Mouse (Mus musculus) neural tube, embryonic 12.5 days (tissue): Measurements from ENCODE around the gene Cenpo. TPM values are rescaled to one million over a fixed set of nuclear protein-coding genes. Genes with fewer than 3 reads are reported as not detected.

ENCODE experiments used
- ATAC-seq: fragments of 200-750 bp; cut with Nextera tagmentation; 2 replicates; pipeline ENCODE4 v1.8.0; 2017; ENCODE audit warnings: low read depth, mild to moderate bottlenecking, moderate TSS enrichment, moderate library complexity; ENCODE audit not compliant: low FRiP score
- H3K27ac ChIP-seq: fragments of 300-500 bp; sonication (generic); 2 replicates; pipeline ENCODE4 v1.5.1; 2016
- H3K27me3 ChIP-seq: fragments of 300-500 bp; sonication (generic); replicated peaks from 2 replicates; pipeline ENCODE4 v1.6.1; 2016; ENCODE audit warnings: mild to moderate bottlenecking
- H3K36me3 ChIP-seq: fragments of 300-500 bp; sonication (generic); 2 replicates; pipeline ENCODE4 v1.6.1; 2016; ENCODE audit warnings: mild to moderate bottlenecking
- H3K4me1 ChIP-seq: fragments of 300-500 bp; sonication (generic); 2 replicates; pipeline ENCODE4 v1.6.1; 2016
- H3K4me2 ChIP-seq: fragments of 300-500 bp; sonication (generic); replicated peaks from 2 replicates; pipeline ENCODE4 v1.6.1; 2016; ENCODE audit warnings: mild to moderate bottlenecking
- H3K4me3 ChIP-seq: fragments of 300-500 bp; sonication (generic); 2 replicates; pipeline ENCODE4 v1.5.1; 2016
- H3K9ac ChIP-seq: fragments of 300-500 bp; sonication (generic); 2 replicates; pipeline ENCODE4 v1.6.1; 2016; ENCODE audit warnings: mild to moderate bottlenecking
- H3K9me3 ChIP-seq: fragments of 300-500 bp; sonication (generic); 2 replicates; pipeline ENCODE4 v1.6.1; 2016; ENCODE audit warnings: mild to moderate bottlenecking
- WGBS: fragments of 180-500 bp; shearing (Covaris S2); methylation state at CpG from one replicate; pipeline ENCODE4 v1.1.7; 2016; 5-methylcytosine and 5-hydroxymethylcytosine counted together
- polyA plus RNA-seq: library from polyadenylated mRNA; unstranded; fragments of >200 nt; fragmentation: Nextera tagmentation; extraction: Ambion mirVana; gene quantifications from 2 replicates; pipeline ENCODE4 v1.2.1, GENCODE M21; 2016

The Cenpo gene
- polyA plus RNA-seq, 1 experiment from 2014 or later, result 13.7 TPM

DNA sequence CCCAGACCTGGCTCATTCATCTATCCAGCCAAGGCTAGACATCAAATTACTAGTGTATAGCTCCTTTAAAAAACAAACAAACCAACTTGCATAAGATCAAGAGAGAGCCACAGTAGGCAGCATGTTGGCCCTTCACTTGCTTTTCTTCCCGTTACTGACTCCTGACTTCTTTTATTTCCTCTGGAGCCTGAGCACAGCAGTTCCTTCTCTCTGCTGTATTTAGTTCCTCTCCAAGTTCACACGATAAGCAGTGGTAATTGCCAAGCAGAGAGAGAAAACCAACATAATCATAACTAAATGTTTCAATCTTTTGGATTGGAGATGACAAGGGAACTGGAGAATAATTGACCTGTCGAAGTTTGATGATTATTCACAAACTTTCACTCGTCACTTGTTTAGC lies 1.3 kb downstream of the Cenpo start:
- 62% methylated on average over 4 of the region's 4 CpGs for WGBS

DNA sequence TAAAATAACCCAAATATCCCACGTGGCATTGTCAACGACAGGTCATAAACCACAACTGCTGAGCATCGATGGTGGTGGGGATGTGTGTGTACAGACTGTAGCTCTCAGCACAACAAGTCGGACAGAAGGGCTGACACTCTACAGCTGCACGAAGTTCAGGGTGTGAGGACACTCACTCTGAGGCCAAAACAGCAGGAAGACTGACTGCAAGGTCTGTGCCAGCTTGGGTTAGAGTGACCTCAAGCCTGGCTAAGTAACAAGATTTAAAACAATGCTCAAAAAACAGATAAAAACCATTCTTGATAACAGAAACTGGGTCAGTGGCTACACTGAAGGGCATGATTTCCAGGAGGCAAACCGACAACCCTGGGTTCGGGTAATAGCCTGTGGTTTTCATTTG lies 3.9 kb downstream of the Cenpo start:
- Histone ChIP-seq H3K4me1 (0 out of 2 replicates have a peak, but pooled peaks cover 4% of the 10 kb centered on the region), H3K9ac (no peak overlapping the region), H3K27ac (no peak overlapping the region), H3K9me3 (no peaks in the 10 kb centered on the region), H3K36me3 (peaks cover 34% of the 10 kb centered on the region), H3K4me3 (no peak overlapping the region), H3K27me3 (no peaks in the 10 kb centered on the region), H3K4me2 (no peak overlapping the region)
- 91% methylated on average over 7 of the region's 7 CpGs for WGBS
- ATAC-seq, result no peak

More for the DNA sequence above, 1.3 kb downstream of the Cenpo start:
- Histone ChIP-seq H3K27me3 (no peaks in the 10 kb centered on the region), H3K27ac (no peak overlapping the region), H3K4me1 (0 out of 2 replicates have a peak, but pooled peaks cover 4% of the 10 kb centered on the region), H3K4me3 (0 out of 2 replicates have a peak overlapping the region, but pooled peaks have one; percentile 2), H3K4me2 (peak overlapping the region; percentile 69), H3K9ac (no peak overlapping the region), H3K9me3 (no peaks in the 10 kb centered on the region), H3K36me3 (peaks cover 9% of the 10 kb centered on the region)
- ATAC-seq, result no peak

DNA sequence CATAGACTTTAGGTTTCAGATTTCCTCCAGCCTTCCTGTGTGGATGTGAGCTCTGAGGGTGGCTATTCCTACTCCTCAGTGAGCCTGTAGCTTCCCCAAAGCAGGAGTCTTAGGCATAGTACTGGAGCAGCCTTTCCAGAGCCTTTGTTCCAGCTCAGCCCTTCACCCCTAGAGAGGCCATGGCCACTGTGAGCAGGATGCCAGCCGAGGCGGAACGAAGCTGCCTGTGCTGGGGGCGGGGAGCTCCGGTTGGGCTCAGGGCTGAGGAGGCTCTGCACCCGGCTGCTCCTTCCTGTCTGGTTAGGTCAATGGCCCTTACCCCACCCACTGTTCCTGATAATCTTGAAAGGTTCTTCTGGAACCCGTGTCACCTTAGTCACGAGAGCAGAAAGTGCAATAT lies 21.2 kb downstream of the Cenpo start:
- ATAC-seq, result no peak
- H3K4me2 ChIP-seq, result no peak overlapping the region
- peaks cover 74% of the 10 kb centered on the region for H3K36me3 ChIP-seq
- H3K27ac ChIP-seq, result no peak overlapping the region
- H3K4me3 ChIP-seq, result no peak overlapping the region
- H3K9ac ChIP-seq, result no peak overlapping the region
- 80% methylated on average over 8 of the region's 8 CpGs for WGBS
- H3K9me3 ChIP-seq, result no peaks in the 10 kb centered on the region
- no peaks in the 10 kb centered on the region for H3K4me1 ChIP-seq
- H3K27me3 ChIP-seq, result no peaks in the 10 kb centered on the region

DNA sequence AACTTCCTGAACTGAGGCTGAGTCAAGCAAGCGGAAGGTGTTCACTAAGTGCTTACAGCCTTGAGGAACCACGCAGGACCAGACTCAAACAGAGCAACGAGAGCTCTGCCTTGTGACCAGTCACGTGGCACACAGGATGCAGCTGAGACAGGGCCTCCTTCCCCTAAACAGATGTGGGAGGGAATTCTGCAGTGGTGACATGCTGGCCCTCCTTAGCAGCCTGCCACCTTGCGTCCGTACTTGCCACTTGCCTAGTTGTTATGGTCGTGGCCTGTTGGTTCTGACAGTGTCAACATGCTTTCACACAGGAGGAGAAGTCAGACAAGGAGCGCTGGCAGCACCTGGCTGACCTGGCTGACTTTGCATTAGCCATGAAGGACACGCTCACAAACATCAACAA lies 22.9 kb downstream of the Cenpo start:
- H3K4me2 ChIP-seq, result no peak overlapping the region
- no peak for ATAC-seq
- no peaks in the 10 kb centered on the region for H3K27me3 ChIP-seq
- no peak overlapping the region for H3K9ac ChIP-seq
- H3K9me3 ChIP-seq, result no peaks in the 10 kb centered on the region
- peaks cover 65% of the 10 kb centered on the region for H3K36me3 ChIP-seq
- no peak overlapping the region for H3K27ac ChIP-seq
- WGBS, result 88% methylated on average over 9 of the region's 9 CpGs
- H3K4me3 ChIP-seq, result no peak overlapping the region
- no peaks in the 10 kb centered on the region for H3K4me1 ChIP-seq

DNA sequence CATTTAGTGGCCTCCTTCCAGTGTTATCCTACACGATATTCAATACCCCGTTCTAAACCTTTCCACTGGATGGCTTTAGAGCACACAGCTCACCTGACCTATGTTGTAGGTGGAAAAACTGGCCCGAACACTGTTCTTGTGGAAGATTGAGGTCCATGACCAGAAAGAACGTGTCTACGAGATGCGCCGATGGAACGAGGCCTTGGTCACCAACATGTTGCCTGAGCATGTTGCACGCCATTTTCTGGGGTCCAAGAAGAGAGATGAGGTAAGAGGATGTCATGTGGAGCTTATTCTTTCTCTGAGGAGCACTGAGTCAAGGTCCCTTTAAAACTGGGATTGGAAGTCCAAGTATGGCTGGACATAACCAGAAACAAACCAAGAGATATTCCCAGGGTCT lies 24.9 kb downstream of the Cenpo start:
- ATAC-seq, result no peak
- 97% methylated on average over 9 of the region's 9 CpGs for WGBS
- no peak overlapping the region for H3K9ac ChIP-seq
- H3K27ac ChIP-seq, result no peak overlapping the region
- H3K4me2 ChIP-seq, result no peak overlapping the region
- no peaks in the 10 kb centered on the region for H3K27me3 ChIP-seq
- no peak overlapping the region for H3K4me3 ChIP-seq
- H3K4me1 ChIP-seq, result no peaks in the 10 kb centered on the region
- H3K9me3 ChIP-seq, result no peaks in the 10 kb centered on the region
- peaks cover 45% of the 10 kb centered on the region for H3K36me3 ChIP-seq

DNA sequence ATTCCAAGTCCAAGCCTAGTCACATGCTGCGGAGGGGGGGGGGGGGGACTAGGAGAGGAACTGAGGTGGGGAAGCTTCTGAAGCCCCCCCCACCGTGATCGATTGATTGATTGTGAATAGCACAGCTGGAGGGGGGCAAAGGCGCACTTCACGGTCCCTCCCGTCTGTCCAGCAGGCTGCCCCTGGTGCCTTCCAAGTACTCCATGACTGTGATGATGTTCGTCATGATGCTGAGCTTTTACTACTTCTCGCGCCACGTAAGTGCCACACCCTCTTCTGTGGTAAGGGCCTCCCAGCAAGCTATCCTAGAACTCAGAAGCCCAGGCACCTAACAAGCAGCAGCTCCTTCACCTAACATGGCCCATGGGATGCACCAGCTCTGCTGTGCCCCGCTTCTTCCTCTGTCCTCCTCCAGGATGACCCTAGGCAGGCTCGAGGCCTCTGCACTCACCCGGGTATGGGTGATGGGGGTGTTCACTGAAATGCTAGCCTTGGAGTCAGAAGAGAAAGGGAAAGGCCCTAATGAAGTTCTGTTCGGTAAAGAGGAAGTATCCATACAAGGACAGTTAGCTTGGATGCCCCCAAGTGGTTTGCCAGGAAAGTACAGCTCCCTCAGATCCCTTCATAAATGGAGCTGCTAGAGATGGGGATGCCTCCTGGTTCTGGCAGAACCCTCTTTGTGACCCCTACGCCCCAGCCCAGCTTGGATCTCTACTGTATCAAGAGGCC lies 25.5 kb downstream of the Cenpo start:
- Histone ChIP-seq H3K9ac (no peak overlapping the region), H3K4me2 (no peak overlapping the region), H3K27ac (no peak overlapping the region), H3K27me3 (no peaks in the 10 kb centered on the region), H3K4me3 (no peak overlapping the region), H3K36me3 (peaks cover 40% of the 10 kb centered on the region), H3K9me3 (no peaks in the 10 kb centered on the region), H3K4me1 (no peaks in the 10 kb centered on the region)
- 83% methylated on average over 15 of the region's 15 CpGs for WGBS
- no peak for ATAC-seq

DNA sequence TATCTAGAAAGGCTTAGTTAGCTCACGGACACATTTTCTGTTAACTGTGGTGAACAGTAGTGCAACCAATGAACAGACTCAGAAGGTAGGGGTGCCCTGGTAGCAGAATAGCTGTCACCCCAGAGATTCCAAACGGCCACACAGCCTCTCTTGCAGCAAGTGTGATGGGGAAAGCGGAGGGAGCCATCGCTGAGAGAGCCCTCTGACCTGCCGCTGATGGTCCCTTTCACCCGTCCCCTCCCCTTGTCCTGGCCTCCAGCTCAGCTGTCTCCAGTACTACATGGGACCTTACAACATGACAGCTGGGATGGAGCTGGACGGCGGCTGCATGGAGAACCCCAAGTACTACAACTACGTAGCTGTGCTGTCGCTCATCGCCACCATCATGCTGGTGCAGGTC lies 28.0 kb downstream of the Cenpo start:
- Histone ChIP-seq H3K27ac (no peak overlapping the region), H3K4me3 (no peak overlapping the region), H3K9me3 (no peaks in the 10 kb centered on the region), H3K36me3 (peaks cover 22% of the 10 kb centered on the region; the same call in 1 of the 2 replicates), H3K4me2 (no peak overlapping the region), H3K4me1 (no peaks in the 10 kb centered on the region), H3K9ac (no peak overlapping the region), H3K27me3 (no peaks in the 10 kb centered on the region)
- no peak for ATAC-seq
- 96% methylated on average over 11 of the region's 11 CpGs for WGBS

DNA sequence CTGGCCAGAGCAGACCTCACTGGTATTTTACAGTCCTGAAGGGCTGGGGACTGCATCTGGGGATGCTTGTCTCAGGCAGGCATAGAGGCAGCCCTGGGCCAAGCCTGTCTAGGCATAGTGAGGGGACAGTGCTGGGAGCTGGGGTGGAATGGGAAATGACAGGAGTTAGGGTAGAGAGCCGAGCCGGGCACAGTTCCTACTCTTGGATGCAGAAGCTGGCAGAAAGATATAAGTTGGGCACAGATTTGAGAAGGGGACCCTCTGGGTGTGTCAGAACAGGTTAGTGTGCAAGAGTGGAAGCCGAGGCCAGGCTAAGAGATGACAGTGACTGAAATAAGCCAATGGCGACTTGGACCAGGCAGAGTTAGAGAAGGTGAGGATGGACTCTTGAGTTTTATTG lies 31.9 kb downstream of the Cenpo start:
- 87% methylated on average over 4 of the region's 4 CpGs for WGBS

DNA sequence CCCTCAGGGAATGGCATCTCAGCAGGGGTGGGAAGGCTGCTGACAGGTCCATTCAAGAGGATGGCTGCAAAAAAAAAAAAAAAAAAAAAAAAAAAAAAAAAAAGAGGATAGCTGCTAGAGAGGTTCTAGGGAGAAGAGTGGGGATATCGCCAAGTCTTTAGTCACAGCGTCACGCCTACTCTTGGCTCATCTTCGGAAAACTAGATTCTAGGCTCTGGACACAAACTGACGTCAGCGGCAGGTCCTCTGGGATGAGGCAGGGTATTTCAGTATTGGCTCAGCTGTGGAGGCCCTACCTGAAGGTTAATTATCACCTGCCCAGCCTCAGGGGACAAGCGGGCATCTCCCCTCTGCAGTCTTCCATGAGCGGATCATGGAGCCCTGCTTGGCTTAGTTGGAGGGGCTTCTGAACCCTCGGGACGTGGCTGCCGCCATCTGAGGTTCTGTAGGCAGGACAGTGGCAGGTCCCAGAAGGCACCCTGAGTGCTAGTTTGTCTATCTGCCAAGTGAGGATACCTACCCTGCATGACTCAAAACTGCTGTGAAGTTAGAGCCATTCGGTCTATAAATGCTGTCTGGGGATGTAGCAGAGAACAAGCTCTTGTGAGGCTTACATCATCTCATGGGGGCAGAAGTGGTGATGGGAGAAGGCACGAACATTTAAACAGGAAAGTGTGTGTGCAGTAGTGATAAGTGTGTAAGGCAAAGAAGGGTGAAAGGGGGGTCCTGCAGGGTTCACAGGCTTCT lies 32.5 kb downstream of the Cenpo start:
- H3K4me3 ChIP-seq, result no peak overlapping the region
- no peaks in the 10 kb centered on the region for H3K27me3 ChIP-seq
- no peak overlapping the region for H3K27ac ChIP-seq
- H3K4me1 ChIP-seq, result no peaks in the 10 kb centered on the region
- no peaks in the 10 kb centered on the region for H3K9me3 ChIP-seq
- H3K4me2 ChIP-seq, result no peak overlapping the region
- ATAC-seq, result no peak
- H3K9ac ChIP-seq, result no peak overlapping the region
- WGBS, result 91% methylated on average over 13 of the region's 13 CpGs
- H3K36me3 ChIP-seq, result 0 out of 2 replicates have a peak, but pooled peaks cover 8% of the 10 kb centered on the region

More for the DNA sequence above, 31.9 kb downstream of the Cenpo start:
- no peak for ATAC-seq
- H3K27ac ChIP-seq, result no peak overlapping the region
- 0 out of 2 replicates have a peak, but pooled peaks cover 9% of the 10 kb centered on the region for H3K36me3 ChIP-seq
- H3K4me1 ChIP-seq, result no peaks in the 10 kb centered on the region
- H3K4me3 ChIP-seq, result no peak overlapping the region
- H3K27me3 ChIP-seq, result no peaks in the 10 kb centered on the region
- H3K9me3 ChIP-seq, result no peaks in the 10 kb centered on the region
- H3K4me2 ChIP-seq, result no peak overlapping the region
- H3K9ac ChIP-seq, result no peak overlapping the region

DNA sequence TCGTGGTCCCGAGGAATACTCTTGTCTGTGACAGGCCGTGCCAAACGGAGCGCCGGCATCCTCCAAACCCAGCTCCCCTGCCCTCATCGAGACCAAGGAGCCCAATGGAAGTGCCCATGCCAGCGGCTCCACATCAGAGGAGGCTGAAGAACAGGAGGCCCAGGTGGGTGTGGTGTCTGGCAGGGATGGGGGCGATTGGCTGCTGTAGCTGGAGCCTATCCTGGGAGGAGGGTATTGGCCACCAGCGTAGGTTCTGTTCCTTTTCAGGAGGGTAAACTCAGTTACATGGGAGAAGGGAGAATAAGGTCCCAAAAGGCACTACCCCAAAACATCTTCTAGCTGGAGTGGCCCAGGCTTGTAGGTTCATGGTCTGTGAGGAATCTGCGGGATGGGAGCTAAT lies 34.8 kb downstream of the Cenpo start:
- H3K4me2 ChIP-seq, result no peak overlapping the region
- H3K9me3 ChIP-seq, result no peaks in the 10 kb centered on the region
- WGBS, result 95% methylated on average over 11 of the region's 11 CpGs
- no peaks in the 10 kb centered on the region for H3K27me3 ChIP-seq
- H3K4me3 ChIP-seq, result no peak overlapping the region
- no peaks in the 10 kb centered on the region for H3K4me1 ChIP-seq
- H3K9ac ChIP-seq, result no peak overlapping the region
- no peak for ATAC-seq
- H3K36me3 ChIP-seq, result 0 out of 2 replicates have a peak, but pooled peaks cover 5% of the 10 kb centered on the region
- no peak overlapping the region for H3K27ac ChIP-seq

DNA sequence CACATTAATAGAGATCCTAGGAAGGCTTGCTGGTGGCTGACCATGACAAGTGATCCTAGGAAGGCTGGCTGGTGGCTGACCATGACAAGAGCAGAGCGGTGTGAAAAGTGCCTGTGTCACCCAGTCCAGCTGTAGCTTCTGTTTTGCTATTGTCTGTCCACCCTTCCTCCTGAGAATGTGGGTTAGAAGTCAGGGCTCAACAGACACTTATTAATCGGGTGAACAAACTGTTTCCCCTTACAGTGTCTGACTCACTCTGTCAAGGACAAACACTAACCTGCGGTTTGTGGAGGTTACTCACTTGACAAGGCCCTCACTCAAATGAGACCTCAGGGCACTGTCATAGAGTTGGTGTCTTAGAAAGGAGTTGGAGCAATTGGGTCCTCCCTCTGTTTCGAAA lies 35.4 kb downstream of the Cenpo start:
- no peak overlapping the region for H3K4me2 ChIP-seq
- H3K9me3 ChIP-seq, result no peaks in the 10 kb centered on the region
- no peaks in the 10 kb centered on the region for H3K4me1 ChIP-seq
- H3K9ac ChIP-seq, result no peak overlapping the region
- no peak overlapping the region for H3K27ac ChIP-seq
- 0 out of 2 replicates have a peak, but pooled peaks cover 5% of the 10 kb centered on the region for H3K36me3 ChIP-seq
- no peak overlapping the region for H3K4me3 ChIP-seq
- ATAC-seq, result no peak
- no peaks in the 10 kb centered on the region for H3K27me3 ChIP-seq
- 95% methylated on average over 4 of the region's 4 CpGs for WGBS

DNA sequence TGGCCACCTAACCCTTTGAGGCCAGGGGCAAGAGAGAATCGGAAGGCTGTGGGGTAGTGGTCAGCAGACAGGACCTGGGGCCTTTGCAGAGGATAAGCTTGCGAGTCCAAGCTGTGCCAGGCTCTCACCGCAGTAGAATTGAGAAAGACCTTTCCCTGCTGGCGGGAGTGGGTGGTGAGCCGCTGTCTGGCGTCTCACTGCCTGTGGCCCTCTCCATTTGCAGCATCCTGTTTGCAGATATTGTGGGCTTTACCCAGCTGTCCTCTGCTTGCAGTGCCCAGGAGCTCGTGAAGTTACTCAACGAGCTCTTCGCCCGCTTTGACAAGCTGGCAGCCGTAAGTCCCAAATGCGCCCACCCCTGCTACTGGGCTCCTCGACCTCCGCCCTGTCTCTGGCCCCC lies 39.5 kb downstream of the Cenpo start:
- 92% methylated on average over 14 of the region's 14 CpGs for WGBS
- no peak overlapping the region for H3K4me2 ChIP-seq
- no peaks in the 10 kb centered on the region for H3K36me3 ChIP-seq
- no peaks in the 10 kb centered on the region for H3K27me3 ChIP-seq
- no peak for ATAC-seq
- H3K27ac ChIP-seq, result no peak overlapping the region
- no peaks in the 10 kb centered on the region for H3K9me3 ChIP-seq
- H3K4me1 ChIP-seq, result peaks cover 6% of the 10 kb centered on the region
- no peak overlapping the region for H3K9ac ChIP-seq
- no peak overlapping the region for H3K4me3 ChIP-seq
